Mouse (Mus musculus) c-Kit-positive CD71-positive TER-119-positive erythroid progenitor cells, embryonic 14.5 days (primary cell): ENCODE measurements around the gene Mat2a.
"Not testable (repeated sequence)": the region's sequence is repeated elsewhere in the genome, so short reads cannot be mapped to it uniquely, and the experiment has no call there.

Experiments used
- DNase-seq: peaks from one replicate; pipeline ENCODE4 v3.0.0-alpha.2; 2013; ENCODE audit warnings: low spot score

Mat2a gene

DNA sequence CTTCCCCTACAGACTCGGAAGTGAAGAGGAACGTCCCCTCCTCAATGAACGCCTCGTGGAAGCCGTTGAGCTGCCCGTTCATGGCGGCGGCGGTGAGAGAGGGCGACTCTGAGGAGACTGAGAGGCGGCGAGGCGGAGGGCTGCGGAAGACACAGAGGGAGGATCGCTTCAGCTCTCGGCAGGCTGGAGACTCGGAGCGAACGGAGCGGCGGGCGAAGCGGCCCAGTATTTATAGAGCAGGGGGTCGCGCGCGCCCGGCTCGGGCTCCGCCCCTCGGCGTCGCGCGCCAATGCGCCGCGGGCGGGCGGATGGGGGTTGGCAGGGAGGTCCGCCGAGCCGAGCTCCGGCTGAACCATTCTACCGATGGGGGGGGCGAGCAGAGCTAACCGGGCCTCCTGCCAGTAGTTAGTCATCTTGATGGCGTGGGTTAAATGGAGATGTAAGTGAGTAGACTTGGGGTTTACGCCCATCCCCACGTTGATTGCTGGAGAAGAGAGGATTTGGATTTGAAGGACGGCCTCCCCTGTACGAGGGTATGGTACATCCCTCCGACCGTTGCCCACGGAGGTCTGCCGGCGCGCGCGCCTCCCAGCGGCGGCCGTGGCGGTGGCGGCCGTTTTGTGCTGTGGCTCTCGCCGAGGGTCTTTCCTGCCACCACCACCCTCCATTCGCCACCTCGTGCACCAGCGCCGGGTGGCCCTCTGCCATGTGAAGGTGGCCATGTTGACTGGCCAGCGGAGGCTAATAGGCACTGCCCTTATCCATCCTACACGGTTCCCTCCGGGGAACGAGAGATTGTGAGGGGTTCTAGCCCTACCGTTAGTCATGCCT is at the start of gene Mat2a:
Gene Mat2a (minus strand): TSS at position 204 of the 831 bp plus-strand sequence.
- DNase-seq: peak; percentile 84

DNA sequence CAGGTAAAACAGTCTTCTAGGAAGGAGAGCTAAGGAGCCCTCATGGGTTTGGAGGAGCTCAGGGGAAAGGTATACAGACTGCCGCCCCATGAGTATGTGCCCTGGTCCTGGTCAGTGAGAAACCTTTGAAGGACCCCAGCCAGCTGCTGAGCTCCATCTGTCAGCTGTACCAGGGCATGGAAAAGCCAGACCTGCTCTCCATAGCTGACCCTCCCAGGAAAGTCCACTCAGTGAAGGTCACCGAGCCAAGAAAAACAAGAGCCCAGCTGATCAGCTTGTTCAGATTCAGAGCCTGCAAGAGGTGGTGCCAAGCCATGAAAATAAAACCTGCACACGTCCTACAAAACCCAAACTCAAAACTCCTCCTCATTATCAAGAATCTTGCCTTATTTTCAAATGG is 49.5 kb upstream of the Mat2a start:
- no peak for DNase-seq

DNA sequence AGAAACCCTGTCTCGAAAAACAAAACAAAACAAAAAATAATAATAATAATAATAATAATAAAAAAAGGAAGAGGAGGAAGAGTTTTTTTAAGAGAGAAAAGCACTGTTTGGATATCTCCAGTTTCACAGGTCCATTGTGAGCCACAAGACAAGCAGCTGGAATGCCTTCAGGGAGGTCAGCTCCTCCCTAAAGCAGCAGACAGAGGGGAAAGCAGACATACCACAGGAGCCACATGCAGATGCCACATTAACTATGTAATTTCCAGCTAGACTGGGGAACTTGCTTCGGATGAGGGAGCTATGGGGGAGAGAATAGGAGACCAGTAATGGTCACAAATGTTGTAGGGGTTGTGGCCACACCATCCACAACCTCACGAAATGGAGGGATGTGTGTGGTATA is 47.9 kb upstream of the Mat2a start:
- DNase-seq: no peak

DNA sequence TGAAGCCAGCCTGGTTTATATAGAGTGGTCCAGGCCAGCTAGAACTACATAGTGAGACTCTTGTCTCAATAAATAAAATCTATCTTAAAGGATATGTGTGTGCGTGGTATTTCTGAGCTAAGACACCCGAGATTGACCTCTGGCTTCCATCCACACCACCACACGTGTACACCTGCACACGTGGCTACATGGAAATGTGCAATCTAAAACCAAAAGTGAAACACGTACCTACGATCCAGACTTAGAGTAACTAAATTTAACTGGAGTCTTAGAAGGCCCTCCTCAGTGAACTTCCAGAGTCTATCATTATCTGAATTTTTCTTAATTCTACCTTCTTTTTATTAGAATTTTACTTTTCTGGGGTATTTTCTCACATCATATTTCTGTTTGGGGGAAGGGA is 46.9 kb upstream of the Mat2a start:
- no peak for DNase-seq

DNA sequence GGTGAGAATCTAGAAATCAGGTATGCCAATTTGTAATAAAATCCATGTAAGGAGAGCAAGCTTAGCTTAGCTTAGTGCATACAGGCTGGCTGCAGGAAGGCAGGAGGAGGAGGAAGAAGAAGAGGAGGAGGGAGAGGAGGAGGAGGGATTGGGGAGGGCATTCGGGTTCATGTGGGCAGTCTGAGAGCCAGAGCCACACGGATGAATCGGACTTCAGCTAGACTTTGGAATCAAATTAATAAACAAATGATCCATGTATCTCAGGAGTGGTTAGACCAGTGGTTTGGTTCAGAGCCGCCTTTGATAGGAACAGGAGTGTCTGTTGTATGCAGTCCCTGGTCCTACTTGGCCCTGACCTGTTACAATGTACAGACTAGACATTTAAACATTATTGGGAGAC is 45.5 kb upstream of the Mat2a start:
- DNase-seq: no peak

DNA sequence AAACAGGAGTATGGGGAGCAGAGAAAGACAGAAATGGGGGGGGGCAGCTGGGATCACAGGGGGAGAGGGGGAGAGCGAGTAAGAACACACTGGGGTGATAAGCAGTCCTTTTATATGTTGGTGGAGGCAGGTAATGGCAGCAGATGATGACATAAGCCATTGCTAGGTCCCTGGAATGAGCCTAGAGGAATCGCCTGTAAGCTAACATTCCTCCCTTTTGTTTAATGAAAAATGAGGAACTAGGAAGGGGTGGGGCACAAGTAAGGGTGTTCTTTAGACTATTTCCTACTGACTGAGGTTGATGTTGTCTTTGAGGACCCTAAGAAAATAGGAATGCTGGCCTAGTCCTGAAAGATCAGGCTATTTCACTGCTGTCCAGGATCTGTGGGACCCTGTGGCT is 42.8 kb upstream of the Mat2a start:
- no peak for DNase-seq

DNA sequence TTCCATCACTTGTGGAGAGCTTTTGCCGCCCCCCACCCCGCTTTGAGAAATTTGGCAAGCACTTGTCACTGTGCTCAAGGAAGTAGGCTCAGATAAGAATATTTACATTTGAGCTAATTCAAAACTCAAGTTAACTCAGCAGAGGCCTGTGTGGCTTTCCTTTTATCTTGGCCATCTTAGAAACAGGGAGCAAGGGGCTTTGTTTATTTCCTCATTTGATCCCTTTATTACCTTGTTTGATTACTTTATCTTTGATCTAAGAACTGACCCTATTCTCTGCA is 41.0 kb upstream of the Mat2a start:
- no peak for DNase-seq

DNA sequence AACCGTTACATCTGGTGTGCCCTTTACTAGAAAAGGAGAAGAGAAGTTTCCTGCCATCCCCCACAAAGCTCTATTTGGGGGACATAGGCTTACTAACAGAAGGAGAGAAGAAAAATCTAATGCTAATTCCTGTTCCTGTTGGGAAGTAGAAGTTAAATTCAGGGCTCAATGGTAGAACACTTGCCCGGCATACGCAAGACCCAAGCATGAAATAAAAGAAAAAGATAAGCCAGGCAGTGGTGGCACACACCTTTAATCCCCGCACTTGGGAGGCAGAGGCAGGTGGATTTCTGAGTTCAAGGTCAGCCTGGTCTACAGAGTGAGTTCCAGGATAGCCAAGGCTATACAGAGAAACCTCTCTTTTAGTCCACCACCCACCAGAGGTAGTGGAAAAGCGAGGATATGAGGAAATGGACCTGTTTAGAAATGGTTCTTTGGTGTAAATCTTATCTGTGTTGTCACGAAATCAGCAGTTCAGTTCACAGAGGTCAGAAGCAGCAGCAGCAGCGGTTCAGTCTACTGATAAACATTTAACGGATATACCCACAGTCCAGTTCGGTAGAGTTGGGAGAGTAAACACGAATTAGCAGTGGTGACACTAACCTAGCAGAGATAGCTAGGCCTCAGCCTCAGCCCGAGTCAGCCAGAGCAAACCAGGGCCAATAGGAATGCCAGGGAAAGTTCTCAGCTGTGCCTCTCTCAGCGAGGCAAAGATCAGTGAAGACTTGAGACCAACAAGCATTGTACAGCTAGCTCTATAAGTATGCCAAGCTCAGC is 40.5 kb upstream of the Mat2a start:
- no peak for DNase-seq

DNA sequence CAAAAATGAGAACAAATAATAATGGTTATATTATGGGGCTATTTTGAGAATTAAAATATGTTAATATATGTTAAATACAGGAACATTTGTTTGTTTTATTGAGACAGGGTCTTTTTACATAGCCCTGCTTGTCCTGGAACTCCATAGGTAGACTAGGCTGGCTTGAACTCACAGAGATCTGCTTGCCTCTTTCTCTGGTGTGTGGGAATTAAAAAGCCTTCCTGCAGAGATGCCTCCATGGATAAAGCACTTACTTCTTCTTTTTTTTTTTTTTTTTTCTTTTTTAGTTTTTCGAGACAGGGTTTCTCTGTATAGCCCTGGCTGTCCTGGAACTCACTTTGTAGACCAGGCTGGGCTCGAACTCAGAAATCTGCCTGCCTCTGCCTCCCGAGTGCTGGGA is 39.3 kb upstream of the Mat2a start:
- not testable (repeated sequence) for DNase-seq

DNA sequence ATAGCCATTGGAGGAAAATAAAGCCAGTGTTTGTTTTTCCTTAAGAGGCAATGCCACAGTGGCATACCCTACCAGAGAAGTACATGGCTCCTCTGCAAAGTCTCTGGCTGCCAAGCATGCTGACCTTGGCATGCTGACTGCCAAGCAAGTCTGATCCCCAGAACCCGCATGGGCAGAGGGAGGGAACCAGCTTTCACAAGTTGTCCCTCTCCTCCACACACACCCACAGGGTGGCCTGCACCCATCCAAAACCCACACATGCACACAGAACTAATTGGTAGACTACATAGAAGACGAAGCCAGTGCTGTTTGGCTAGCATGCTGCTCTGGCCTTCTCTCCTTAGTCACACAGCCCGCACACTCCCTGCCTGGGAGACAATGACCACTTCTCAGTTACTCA is 38.3 kb upstream of the Mat2a start:
- DNase-seq: no peak

DNA sequence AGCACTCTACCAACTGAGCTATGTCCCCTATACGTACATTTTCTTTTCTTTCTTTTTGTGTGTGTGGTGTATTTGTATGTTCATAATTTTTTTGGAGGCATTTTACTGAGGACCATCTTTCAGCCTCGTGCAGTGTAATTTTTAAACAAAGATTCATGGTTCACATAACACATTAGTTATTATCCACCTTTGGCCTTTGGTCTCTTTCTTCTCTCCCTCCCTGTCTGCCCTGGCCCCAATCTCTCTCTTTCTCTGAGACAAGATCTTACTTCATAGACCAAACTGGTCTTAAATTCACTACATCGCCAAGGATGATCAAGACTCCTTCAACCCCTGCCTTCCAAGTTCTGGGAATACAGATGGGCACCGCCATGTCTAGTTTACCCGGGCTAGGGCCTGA is 37.5 kb upstream of the Mat2a start:
- DNase-seq: no peak

DNA sequence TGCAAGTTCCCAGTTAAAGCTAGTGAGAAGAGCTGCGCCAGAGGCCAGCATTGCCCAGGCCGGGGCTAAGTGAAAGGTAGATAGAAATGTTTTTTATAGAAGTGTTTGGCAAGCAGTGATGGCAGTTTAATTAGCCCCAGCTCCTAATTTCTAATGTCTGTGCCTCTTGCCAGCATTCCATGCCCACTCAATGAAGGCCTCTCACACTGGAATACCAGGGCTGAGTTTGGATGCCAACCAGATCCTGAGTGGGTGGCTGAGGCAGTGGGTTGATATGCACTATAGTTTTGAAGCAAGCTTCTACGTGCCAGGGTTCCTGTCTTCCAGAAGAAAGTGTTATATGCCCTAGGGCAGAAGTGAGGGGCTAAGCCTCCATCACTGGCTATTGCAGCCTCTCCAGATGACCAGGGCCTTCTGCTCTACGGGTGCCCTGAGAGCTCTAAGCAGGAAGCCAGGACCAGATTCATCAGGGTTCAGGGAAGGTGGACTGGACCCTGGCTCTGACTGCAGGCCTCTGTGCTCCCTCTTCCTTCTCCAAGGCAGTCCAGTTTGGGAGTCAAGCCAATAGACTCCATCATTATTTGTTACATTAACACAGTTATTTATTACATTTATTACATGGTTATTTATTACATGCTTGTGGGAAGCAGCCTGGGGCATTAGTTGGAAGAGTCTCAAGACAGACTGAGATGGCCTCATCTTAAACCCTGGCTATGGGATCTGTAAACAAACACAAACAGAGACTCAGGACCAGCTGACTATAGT is 36.0 kb upstream of the Mat2a start:
- DNase-seq: no peak

DNA sequence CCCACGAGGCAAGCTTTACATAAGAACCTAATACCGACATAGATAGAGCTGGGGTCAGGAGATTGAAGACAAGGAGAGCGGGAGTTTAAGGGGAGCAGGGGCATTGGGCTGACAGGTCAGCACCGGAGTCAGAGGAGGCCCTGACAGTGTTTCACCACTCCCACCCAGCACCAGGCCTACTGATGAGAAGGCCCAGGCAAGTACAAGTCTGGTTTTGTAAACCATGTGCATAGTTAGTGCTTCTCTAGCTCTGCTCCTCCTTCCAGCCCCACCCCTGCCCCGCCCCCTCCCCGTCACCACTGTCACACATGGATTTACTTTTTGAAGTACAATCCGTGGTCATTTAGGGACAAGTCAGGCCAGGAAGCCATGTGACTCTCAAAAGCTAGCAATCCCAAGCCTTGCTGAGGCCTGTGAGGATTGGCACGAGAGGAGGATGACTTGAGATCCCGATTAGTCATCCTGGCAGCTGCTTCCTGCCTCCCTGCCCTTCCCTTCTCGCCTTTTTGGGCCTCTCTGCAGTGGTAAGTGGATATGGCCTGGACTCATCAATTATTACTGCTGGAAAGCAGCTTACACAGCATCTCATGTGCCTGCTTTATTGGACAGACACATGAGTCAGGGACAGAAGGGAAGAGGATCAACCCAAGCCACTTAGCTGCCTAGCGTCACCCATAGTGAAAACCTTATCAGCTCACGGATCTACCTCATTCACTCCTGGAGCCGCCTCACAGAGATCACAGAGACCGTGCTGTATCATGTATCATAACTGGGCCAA is 34.1 kb upstream of the Mat2a start:
- no peak for DNase-seq

DNA sequence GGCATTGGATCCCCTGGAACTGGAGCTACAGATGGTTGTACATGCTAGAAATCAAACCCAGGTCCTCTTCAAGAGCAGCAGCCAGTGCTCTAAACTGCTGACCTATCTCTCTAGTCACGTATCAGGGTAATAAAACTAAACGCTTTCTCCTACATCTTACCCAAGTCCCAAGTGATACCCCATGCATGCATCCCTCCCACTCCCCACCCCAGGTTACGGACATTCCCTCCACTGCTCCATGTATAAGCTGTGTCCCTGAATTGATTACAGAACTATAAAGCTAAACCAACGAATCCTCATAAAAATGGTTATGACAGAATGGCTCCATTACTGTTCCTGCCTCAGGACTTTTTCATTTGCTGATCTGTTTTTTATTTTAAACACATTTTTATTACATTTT is 26.8 kb upstream of the Mat2a start:
- DNase-seq: no peak

DNA sequence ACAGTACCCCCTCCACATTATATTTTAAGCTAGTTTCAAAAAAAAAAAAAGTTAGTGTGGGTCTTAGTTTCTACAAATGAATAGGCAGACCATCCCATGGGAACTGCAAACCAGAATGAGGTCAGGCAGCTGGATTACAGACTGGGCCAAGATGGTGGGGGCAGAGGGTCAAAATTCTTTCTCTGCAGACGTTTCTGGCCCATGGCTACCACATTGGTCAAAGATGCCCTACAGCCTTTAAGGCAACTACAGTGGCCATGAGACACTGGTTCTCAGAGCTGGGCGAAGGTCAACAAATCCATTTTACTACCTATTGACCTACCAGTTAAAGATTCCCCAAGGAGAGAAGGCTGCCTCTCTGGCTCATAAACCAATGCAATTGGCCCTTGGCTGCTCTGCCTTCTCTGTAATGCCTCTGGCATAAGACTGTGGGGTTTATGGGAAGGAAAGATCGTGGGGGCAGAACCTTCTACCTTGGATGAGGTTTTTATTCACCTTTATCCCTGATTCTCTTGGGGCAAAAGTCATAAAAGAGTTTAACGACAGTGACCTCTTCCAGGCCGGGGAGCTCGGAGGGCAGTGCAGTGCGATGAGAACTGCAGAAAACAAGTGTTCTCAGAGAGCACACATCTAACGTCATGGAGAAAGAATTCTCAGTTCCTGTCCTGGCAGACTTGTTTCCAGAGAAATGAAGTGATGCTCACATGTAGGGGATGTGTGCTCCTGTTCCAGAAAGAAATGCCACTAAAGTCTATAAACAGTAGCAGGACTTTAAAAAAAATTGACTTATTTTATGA is 26.2 kb upstream of the Mat2a start:
- DNase-seq: no peak

DNA sequence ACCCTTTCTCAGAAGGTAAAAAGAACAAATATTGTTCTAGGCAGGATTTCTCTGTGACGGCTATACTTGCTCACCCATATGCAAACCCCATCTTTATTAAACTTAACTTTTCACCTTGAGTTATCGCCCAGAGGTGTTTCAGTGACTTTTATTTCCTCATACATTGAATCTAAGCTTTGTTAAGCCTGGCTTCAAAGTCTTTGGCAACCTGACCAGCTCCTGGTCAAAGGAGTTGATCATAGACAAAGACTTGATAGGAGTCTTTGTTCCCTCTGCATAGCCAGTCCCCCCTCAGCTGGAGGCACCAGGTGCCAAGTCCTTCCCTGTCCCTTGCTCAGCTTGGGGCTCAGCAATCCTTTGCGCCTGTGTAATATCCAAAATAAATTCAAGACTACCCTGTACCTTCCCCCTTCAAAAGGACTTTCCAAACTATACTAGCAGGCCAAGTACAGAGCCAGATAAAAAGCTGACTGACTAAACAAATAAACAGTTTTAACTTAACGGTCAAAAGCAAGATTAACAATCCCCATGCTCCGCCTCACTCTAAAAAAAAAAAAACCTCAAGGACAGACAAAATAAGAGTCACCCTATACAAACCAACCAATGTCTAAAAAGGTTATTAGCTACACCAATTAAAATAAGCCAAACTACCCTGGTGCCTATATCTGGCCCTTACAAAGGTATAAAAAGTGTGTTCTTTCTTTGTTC is 23.3 kb upstream of the Mat2a start:
- DNase-seq: not testable (repeated sequence)

DNA sequence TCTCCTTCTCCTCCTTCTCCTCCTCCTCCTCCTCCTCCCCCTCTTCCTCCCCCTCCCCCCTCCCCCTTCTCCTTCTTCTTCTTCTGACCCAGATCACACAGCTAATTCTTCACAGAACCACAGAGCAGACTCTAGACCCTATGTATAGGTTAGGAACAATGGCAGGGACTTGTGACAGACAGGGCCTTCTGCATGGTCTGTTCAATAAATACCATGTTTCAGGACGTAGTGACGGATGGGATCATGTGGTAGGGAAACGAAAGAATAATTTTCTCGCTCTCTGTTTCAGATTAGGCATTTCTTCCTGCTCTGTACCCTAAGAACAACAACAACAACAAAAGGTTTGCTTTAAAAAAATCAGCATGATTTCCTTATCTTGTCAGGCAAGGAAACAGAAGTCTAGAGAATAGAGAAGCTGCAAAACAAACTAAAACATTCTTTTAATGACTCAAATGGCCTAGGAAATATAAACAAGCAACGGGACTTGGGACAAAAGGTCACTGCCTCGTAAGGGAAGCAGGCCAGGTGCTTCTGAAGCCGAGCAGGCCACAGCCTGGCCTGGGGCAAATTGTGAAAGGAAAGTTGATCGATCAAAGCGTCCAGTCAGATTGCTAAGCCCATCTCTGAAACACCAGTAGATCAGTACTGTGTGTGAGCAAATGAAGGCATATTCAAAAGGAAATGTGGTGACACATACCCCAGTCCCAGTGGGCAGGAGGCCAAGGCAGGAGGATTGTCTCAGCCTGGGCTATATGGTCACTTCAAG is 20.9 kb upstream of the Mat2a start:
- no peak for DNase-seq

DNA sequence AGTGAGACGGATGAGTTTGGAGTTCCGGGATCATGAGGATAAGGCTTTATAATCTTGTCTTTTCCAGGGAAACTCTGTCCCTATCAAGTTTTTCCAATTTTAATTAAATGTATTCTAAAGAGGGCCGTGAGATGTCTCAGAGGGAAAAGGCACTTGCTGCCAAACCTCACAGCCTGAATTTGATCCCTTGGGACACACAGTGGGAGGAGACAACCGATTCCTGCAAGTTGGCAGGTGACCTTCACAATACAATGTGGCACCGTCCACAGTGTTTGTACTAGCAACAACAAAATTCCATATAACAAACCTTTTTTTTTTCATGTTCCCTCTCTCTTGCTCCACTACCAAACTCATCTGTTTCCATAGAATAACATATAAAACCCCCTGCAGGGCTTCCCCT is 19.6 kb upstream of the Mat2a start:
- DNase-seq: no peak

DNA sequence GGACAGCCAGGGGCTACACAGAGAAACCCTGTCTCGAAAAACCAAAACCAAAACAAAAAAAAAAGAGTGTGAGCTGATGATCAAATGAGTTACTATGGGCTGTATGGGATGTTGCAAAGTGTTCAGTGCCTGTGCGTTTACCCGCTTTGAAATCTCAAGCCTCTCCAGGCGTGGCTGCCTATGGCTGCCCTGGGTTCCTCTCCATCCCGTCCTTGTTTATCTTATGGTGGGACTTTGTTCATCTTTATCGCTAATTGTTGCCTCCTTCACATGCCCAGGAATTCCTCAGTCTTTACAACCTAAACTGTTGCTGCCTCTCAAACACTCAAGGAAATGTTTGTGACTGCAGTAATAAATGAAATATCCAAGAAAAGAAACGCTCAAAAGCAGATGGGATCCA is 19.1 kb upstream of the Mat2a start:
- no peak for DNase-seq

DNA sequence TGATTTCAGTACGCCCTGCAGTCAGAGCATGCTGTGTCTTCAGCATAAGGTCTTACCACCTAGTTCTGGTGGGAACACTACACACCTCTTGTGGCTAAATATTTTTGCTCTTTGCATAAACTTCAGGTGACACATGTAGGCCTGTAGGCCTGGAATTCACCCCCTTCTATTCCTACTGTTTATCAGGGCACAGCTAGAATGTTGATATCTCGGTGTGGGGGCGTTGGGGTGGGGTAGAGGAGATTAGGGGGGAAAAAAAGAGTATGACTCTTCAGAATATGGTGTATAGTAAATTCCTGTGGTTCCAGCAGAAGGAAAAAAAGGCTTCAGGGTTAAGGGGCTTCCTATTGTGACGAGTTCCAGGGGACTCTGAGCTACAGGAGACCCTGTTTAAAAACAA is 17.2 kb upstream of the Mat2a start:
- DNase-seq: no peak
